Mouse (Mus musculus) liver, adult 2 months (tissue): ENCODE measurements around the gene Icos. TPM values are rescaled to one million over a fixed set of nuclear protein-coding genes. Genes with fewer than 3 reads are reported as not detected.

Experiments
- DNase-seq: peaks from one replicate; pipeline ENCODE4 v3.0.0-alpha.2; 2011; ENCODE audit warnings: low read depth, low spot score; ENCODE audit errors: extremely low read depth
- H3K27ac ChIP-seq: fragments of 200-500 bp; replicated peaks from 2 replicates; pipeline ENCODE4 v1.5.1; 2012; ENCODE audit warnings: low read depth, mild to moderate bottlenecking, control low read depth, inconsistent platforms, low read length; ENCODE audit not compliant: insufficient read depth
- H3K27me3 ChIP-seq: fragments of 200-500 bp; 2 replicates; pipeline ENCODE4 v1.6.1; 2012; ENCODE audit warnings: mild to moderate bottlenecking, moderate library complexity, low read length, inconsistent platforms; ENCODE audit not compliant: control insufficient read depth, insufficient read depth
- H3K36me3 ChIP-seq: fragments of 200-500 bp; 2 replicates; pipeline ENCODE4 v1.6.1; 2012; ENCODE audit warnings: low read length, inconsistent platforms; ENCODE audit not compliant: control insufficient read depth, insufficient read depth
- H3K4me1 ChIP-seq: fragments of 200-500 bp; 2 replicates; pipeline ENCODE4 v1.6.1; 2011; ENCODE audit warnings: low read length; ENCODE audit not compliant: control insufficient read depth, insufficient read depth
- H3K4me3 ChIP-seq: fragments of 200-500 bp; 2 replicates; pipeline ENCODE4 v1.5.1; 2011; ENCODE audit warnings: low read depth, mild to moderate bottlenecking, control low read depth, low read length, moderate library complexity; ENCODE audit not compliant: insufficient read depth
- H3K79me2 ChIP-seq: fragments of 200-500 bp; 2 replicates; pipeline ENCODE4 v1.6.1; 2012; ENCODE audit warnings: inconsistent platforms, mild to moderate bottlenecking, low read length, moderate library complexity; ENCODE audit not compliant: control insufficient read depth, insufficient read depth
- H3K9ac ChIP-seq: fragments of 200-500 bp; 2 replicates; pipeline ENCODE4 v1.6.1; 2012; ENCODE audit warnings: low read depth, mild to moderate bottlenecking, control low read depth, inconsistent platforms, low read length
- CTCF ChIP-seq: fragments of 200-500 bp; IDR thresholded peaks from 2 replicates; pipeline ENCODE4 v1.5.1; 2011; ENCODE audit warnings: low read depth, low read length, control low read depth
- POLR2A ChIP-seq: fragments of 200-500 bp; IDR thresholded peaks from 2 replicates; pipeline ENCODE4 v1.6.1; 2011; ENCODE audit warnings: low read length, control low read depth; ENCODE audit not compliant: insufficient read depth; ENCODE audit errors: extremely low read depth
- WGBS: fragments of 180-500 bp; shearing (Covaris S2); methylation state at CpG from one replicate; pipeline ENCODE4 v1.1.7; 2018; 5-methylcytosine and 5-hydroxymethylcytosine counted together
- polyA plus RNA-seq: library from polyadenylated mRNA; depleted of rRNA; stranded (reverse); fragments of >200 nt; gene quantifications from 2 replicates; pipeline ENCODE4 v1.2.3, GENCODE M21; 2012
- total RNA-seq: library from RNA; depleted of rRNA; stranded (reverse); fragments of >200 nt; gene quantifications from 2 replicates; pipeline ENCODE4 v1.2.3, GENCODE M21; 2014

Gene Icos
- total and polyA plus RNA-seq, 2 experiments: 0.38 to 0.65 TPM

GRCm38 (mm10) chr1:60938974-60939373 lies 38.8 kb upstream of the Icos start:
- Histone ChIP-seq H3K4me3 (no peak overlapping the region), H3K4me1 (no peaks in the 10 kb centered on the region), H3K36me3 (no peaks in the 10 kb centered on the region), H3K27ac (no peak overlapping the region), H3K27me3 (no peaks in the 10 kb centered on the region), H3K9ac (no peak overlapping the region), H3K79me2 (no peaks in the 10 kb centered on the region)
- TF ChIP-seq POLR2A (no peak), CTCF (no peak)
- no peak for DNase-seq
- 86% methylated on average over 5 of the region's 5 CpGs for WGBS

GRCm38 (mm10) chr1:60940023-60940422 lies 37.7 kb upstream of the Icos start:
- Histone ChIP-seq H3K79me2 (no peaks in the 10 kb centered on the region), H3K27me3 (no peaks in the 10 kb centered on the region), H3K36me3 (no peaks in the 10 kb centered on the region), H3K4me3 (no peak overlapping the region), H3K9ac (no peak overlapping the region), H3K27ac (no peak overlapping the region; the same call in 1 of the 2 replicates), H3K4me1 (no peaks in the 10 kb centered on the region)
- TF ChIP-seq POLR2A (no peak), CTCF (no peak)
- DNase-seq: no peak
- 77% methylated on average over 3 of the region's 3 CpGs for WGBS

- H3K4me1 ChIP-seq: no peaks in the 10 kb centered on the region
- H3K27me3 ChIP-seq: no peaks in the 10 kb centered on the region
- H3K36me3 ChIP-seq: no peaks in the 10 kb centered on the region
- TF ChIP-seq CTCF: no peak
- TF ChIP-seq POLR2A: no peak
- H3K4me3 ChIP-seq: no peak overlapping the region
- DNase-seq: no peak
- H3K9ac ChIP-seq: no peak overlapping the region
- H3K79me2 ChIP-seq: no peaks in the 10 kb centered on the region
- 82% methylated on average over 1 of the region's 1 CpGs for WGBS
- H3K27ac ChIP-seq: no peak overlapping the region
These were observed 37.1 kb upstream of the Icos start for GRCm38 (mm10) chr1:60940620-60941019.

GRCm38 (mm10) chr1:60941056-60942048 lies 36.4 kb upstream of the Icos start:
- 91% methylated on average over 5 of the region's 5 CpGs for WGBS
- H3K4me3 ChIP-seq: no peak overlapping the region
- H3K9ac ChIP-seq: no peak overlapping the region
- DNase-seq: peak; percentile 24
- TF ChIP-seq CTCF: no peak
- H3K79me2 ChIP-seq: no peaks in the 10 kb centered on the region
- no peaks in the 10 kb centered on the region for H3K36me3 ChIP-seq
- no peaks in the 10 kb centered on the region for H3K4me1 ChIP-seq
- H3K27me3 ChIP-seq: no peaks in the 10 kb centered on the region
- H3K27ac ChIP-seq: no peak overlapping the region

GRCm38 (mm10) chr1:60942921-60943320 lies 34.8 kb upstream of the Icos start:
- no peak for TF ChIP-seq POLR2A
- TF ChIP-seq CTCF: no peak
- Histone ChIP-seq H3K9ac (no peak overlapping the region), H3K4me1 (no peaks in the 10 kb centered on the region), H3K4me3 (no peak overlapping the region), H3K27ac (no peak overlapping the region), H3K27me3 (no peaks in the 10 kb centered on the region), H3K79me2 (no peaks in the 10 kb centered on the region), H3K36me3 (no peaks in the 10 kb centered on the region)
- DNase-seq: no peak
- WGBS: 84% methylated on average over 2 of the region's 2 CpGs

GRCm38 (mm10) chr1:60945633-60946401 lies 31.9 kb upstream of the Icos start:
- WGBS: 94% methylated on average over 8 of the region's 8 CpGs
- DNase-seq: no peak
- no peak overlapping the region for H3K27ac ChIP-seq

More at GRCm38 (mm10) chr1:60945633-60946401, 31.9 kb upstream of the Icos start:
- Histone ChIP-seq H3K36me3 (no peaks in the 10 kb centered on the region), H3K79me2 (no peaks in the 10 kb centered on the region), H3K27me3 (no peaks in the 10 kb centered on the region), H3K4me3 (no peak overlapping the region), H3K4me1 (no peaks in the 10 kb centered on the region), H3K9ac (no peak overlapping the region)
- TF ChIP-seq CTCF: no peak
- no peak for TF ChIP-seq POLR2A
